Mouse (Mus musculus) ES-E14 (cell line): ENCODE measurements around the gene Susd2.

Experiments
- CHD2 ChIP-seq: IDR thresholded peaks from 2 replicates; pipeline ENCODE4 v1.6.1; 2014; ENCODE audit warnings: mild to moderate bottlenecking, low read depth, low read length, inconsistent platforms
- HCFC1 ChIP-seq: IDR thresholded peaks from 2 replicates; pipeline ENCODE4 v1.6.1; 2012; ENCODE audit warnings: low read length, inconsistent platforms, borderline replicate concordance; ENCODE audit not compliant: insufficient read depth
- MAFK ChIP-seq: IDR thresholded peaks from 2 replicates; pipeline ENCODE4 v1.6.1; 2014; ENCODE audit warnings: mild to moderate bottlenecking, low read depth, low read length, inconsistent platforms; ENCODE audit not compliant: insufficient read depth
- ZC3H11A ChIP-seq: IDR thresholded peaks from 2 replicates; pipeline ENCODE4 v1.6.1; 2012; ENCODE audit warnings: low read depth, mild to moderate bottlenecking, inconsistent platforms, low read length, borderline replicate concordance

- no peak for TF ChIP-seq ZC3H11A
- no peak for TF ChIP-seq MAFK
- TF ChIP-seq CHD2 = no peak
- TF ChIP-seq HCFC1 = no peak
Observed at GRCm38 (mm10) chr10:75661381-75661780, 17.6 kb upstream of the Susd2 start.
